Mouse (Mus musculus): ENCODE measurements around the gene Vmn2r36.
"Not testable (repeated sequence)": the region's sequence is repeated elsewhere in the genome, so short reads cannot be mapped to it uniquely, and the experiment has no call there.

Gene Vmn2r36

GRCm38 (mm10) chr7:7902395-7902794 is at the start of gene Vmn2r36:
Vmn2r36 (minus strand) TSS chr7:7902495.
- DNase-seq (ENCODE audit: low spot score in 2 of 2), result not testable (repeated sequence)

Data from urinary bladder, postnatal 4 days (tissue).